Mouse (Mus musculus) stomach, embryonic 15.5 days (tissue): ENCODE measurements around the gene Slc9a6. TPM values are rescaled to one million over a fixed set of nuclear protein-coding genes. Genes with fewer than 3 reads are reported as not detected.

Experiments used
- ATAC-seq: fragments of 200-750 bp; cut with Nextera tagmentation; 2 replicates; pipeline ENCODE4 v1.8.0; 2017; ENCODE audit warnings: low read depth, moderate number of reproducible peaks, moderate TSS enrichment; ENCODE audit not compliant: insufficient read depth, low FRiP score
- H3K27ac ChIP-seq: fragments of 300-500 bp; sonication (generic); 2 replicates; pipeline ENCODE4 v1.5.1; 2015; ENCODE audit warnings: mild to moderate bottlenecking, inconsistent platforms
- H3K27me3 ChIP-seq: fragments of 300-500 bp; sonication (generic); replicated peaks from 2 replicates; pipeline ENCODE4 v1.6.1; 2015; ENCODE audit warnings: inconsistent platforms
- H3K36me3 ChIP-seq: fragments of 300-500 bp; sonication (generic); 2 replicates; pipeline ENCODE4 v1.6.1; 2015; ENCODE audit warnings: inconsistent platforms
- H3K4me1 ChIP-seq: fragments of 300-500 bp; sonication (generic); 2 replicates; pipeline ENCODE4 v1.6.1; 2015; ENCODE audit warnings: inconsistent platforms
- H3K4me2 ChIP-seq: fragments of 300-500 bp; sonication (generic); 2 replicates; pipeline ENCODE4 v1.6.1; 2015; ENCODE audit warnings: mild to moderate bottlenecking, inconsistent platforms
- H3K4me3 ChIP-seq: fragments of 300-500 bp; sonication (generic); replicated peaks from 2 replicates; pipeline ENCODE4 v1.5.1; 2015; ENCODE audit warnings: inconsistent platforms
- H3K9ac ChIP-seq: fragments of 300-500 bp; sonication (generic); 2 replicates; pipeline ENCODE4 v1.6.1; 2015; ENCODE audit warnings: inconsistent platforms
- H3K9me3 ChIP-seq: fragments of 300-500 bp; sonication (generic); 2 replicates; pipeline ENCODE4 v1.6.1; 2016; ENCODE audit warnings: inconsistent platforms
- WGBS: fragments of 180-500 bp; shearing (Covaris S2); methylation state at CpG from one replicate; pipeline ENCODE4 v1.1.7; 2015; 5-methylcytosine and 5-hydroxymethylcytosine counted together
- microRNA-seq: library from miRNA; unstranded; fragments of <30 nt; microRNA quantifications from one replicate; pipeline ENCODE4, GENCODE M21; 2016
- polyA plus RNA-seq: library from polyadenylated mRNA; unstranded; fragments of >200 nt; fragmentation: Nextera tagmentation; extraction: Ambion mirVana; gene quantifications from 2 replicates; pipeline ENCODE4 v1.2.1, GENCODE M21; 2015

Slc9a6 gene
- polyA plus RNA-seq, 1 experiment from 2014 or later, result 12.0 TPM

- Histone ChIP-seq H3K4me1 (no peaks in the 10 kb centered on the region), H3K27ac (no peak overlapping the region), H3K4me3 (no peak overlapping the region), H3K36me3 (no peaks in the 10 kb centered on the region), H3K4me2 (no peak overlapping the region), H3K9ac (no peak overlapping the region), H3K9me3 (no peaks in the 10 kb centered on the region), H3K27me3 (no peaks in the 10 kb centered on the region)
- WGBS, result 65% methylated on average over 8 of the region's 8 CpGs
- ATAC-seq, result no peak
These were observed 94.5 kb downstream of the Slc9a6 start for GRCm38 (mm10) chrX:56703965-56704562.

DNA sequence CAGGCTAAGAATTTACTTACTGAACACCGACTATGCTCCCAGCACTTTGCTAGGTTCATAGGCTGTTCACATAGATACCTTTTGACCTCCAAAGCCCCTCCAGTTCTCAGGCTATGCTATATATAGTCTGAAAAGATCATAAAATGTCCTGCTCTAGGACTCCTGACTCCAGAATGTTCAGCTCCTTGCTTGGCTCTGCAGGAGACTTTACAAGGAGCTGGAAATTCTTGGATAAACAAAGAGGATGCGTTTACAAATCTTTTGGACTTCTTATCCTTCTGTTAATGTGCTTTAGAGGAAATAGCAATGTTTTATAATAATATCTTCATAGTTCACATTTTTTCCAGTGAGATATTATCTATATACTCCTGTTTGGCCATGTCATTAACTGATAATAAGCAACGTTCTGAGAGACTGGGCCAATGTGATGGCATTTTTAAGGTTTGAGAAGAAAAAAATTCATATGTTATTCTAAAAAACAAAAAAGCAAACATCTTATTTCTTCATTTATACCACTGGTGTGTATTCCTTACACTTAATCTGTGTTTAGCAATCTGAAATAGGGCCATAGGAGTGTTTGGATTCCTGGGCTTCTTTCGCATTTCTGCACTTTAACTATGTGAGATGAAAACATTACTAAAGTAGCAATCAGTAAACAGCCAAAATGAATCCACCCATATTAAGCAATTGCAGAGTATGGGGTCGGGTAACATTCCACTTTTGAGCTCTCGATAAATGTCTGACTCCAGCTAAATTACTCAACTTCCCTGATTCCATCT lies 99.2 kb downstream of the Slc9a6 start:
- no peak overlapping the region for H3K9ac ChIP-seq
- no peaks in the 10 kb centered on the region for H3K27me3 ChIP-seq
- H3K27ac ChIP-seq, result no peak overlapping the region
- no peak for ATAC-seq
- 67% methylated on average over 6 of the region's 6 CpGs for WGBS
- H3K36me3 ChIP-seq, result no peaks in the 10 kb centered on the region
- no peak overlapping the region for H3K4me2 ChIP-seq
- no peak overlapping the region for H3K4me3 ChIP-seq
- H3K4me1 ChIP-seq, result no peaks in the 10 kb centered on the region
- no peaks in the 10 kb centered on the region for H3K9me3 ChIP-seq

DNA sequence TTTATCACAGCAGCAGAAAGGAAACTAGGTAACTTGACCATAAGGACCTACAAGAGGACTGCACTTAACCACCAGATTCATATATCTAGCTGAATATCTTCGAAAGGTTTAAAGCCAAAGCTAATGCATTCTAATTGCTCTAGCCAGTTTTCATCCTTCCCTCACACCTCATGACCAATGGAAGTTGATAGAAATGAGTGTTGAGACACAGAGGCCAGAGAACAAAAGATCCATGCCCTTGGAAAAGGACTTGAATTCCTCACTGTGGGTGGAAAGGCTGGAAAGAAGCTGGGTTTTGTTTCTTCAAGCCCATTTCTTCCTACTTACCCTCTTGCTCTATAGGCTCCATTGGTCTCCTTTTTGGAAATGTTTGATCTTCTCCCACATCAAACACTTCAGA lies 101.0 kb downstream of the Slc9a6 start:
- no peak for ATAC-seq
- H3K9me3 ChIP-seq, result no peaks in the 10 kb centered on the region
- no peaks in the 10 kb centered on the region for H3K4me1 ChIP-seq
- H3K9ac ChIP-seq, result no peak overlapping the region
- 76% methylated on average over 1 of the region's 1 CpGs for WGBS
- no peaks in the 10 kb centered on the region for H3K27me3 ChIP-seq
- no peak overlapping the region for H3K27ac ChIP-seq
- no peak overlapping the region for H3K4me3 ChIP-seq
- H3K36me3 ChIP-seq, result no peaks in the 10 kb centered on the region
- no peak overlapping the region for H3K4me2 ChIP-seq

DNA sequence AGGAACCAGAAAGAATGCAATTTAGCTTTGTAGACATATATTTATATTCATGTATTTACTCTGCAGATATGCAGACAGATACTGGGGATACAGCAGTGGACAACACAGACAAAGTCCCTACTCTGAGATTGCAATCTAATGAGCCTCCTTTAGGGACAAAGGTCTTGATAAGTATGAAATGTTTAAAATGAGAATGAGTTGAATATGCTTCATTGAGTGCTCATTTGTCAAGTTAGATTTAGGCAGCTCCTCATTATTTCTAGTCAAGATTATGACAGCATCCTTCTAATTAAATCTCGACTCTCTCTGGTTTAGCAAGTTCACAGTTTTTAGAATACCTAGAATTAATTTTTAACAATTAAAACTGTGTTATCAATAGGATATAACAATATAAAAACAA lies 103.1 kb downstream of the Slc9a6 start:
- no peaks in the 10 kb centered on the region for H3K4me1 ChIP-seq
- H3K27ac ChIP-seq, result no peak overlapping the region
- no peak overlapping the region for H3K4me3 ChIP-seq
- no peak for ATAC-seq
- 57% methylated on average over 1 of the region's 1 CpGs for WGBS
- H3K36me3 ChIP-seq, result no peaks in the 10 kb centered on the region
- H3K4me2 ChIP-seq, result no peak overlapping the region
- H3K27me3 ChIP-seq, result no peaks in the 10 kb centered on the region
- no peak overlapping the region for H3K9ac ChIP-seq
- H3K9me3 ChIP-seq, result no peaks in the 10 kb centered on the region

Small RNA genes lying within 50 kb of the gene (microRNA-seq; reads per million reads assigned to microRNA genes)
- not detected for gene Mir5116

Other genes with a start within 250 kb of the Slc9a6 start
- gene Smim10l2a, start 235.2 kb upstream of the Slc9a6 start, polyA plus RNA-seq, result 5.7 and 6.1 TPM in 2 replicates
- 1.2 and 4.2 TPM in 2 replicates for gene Gm2174, start 161.8 kb upstream of the Slc9a6 start, polyA plus RNA-seq
- gene Ints6l, start 154.9 kb upstream of the Slc9a6 start, polyA plus RNA-seq, result 25.3 and 25.5 TPM in 2 replicates
- gene Gm10477, start 85.0 kb upstream of the Slc9a6 start, polyA plus RNA-seq, result not detected in 2 replicates
- gene Gm648, start 60.2 kb upstream of the Slc9a6 start, polyA plus RNA-seq, result not detected in 2 replicates
- 21.2 and 24.8 TPM in 2 replicates for gene Mmgt1, start 11.7 kb upstream of the Slc9a6 start, polyA plus RNA-seq
- gene Fhl1, start 122.0 kb downstream of the Slc9a6 start, polyA plus RNA-seq, result 69.8 and 72.3 TPM in 2 replicates
- gene Map7d3, start 212.6 kb downstream of the Slc9a6 start, polyA plus RNA-seq, result 2.8 and 3.1 TPM in 2 replicates